Mouse (Mus musculus) olfactory bulb, adult 2 months (tissue): ENCODE data around the gene Eif5.

ENCODE experiments used
- CTCF ChIP-seq: fragments of 200-500 bp; IDR thresholded peaks from 2 replicates; pipeline ENCODE4 v1.5.1; 2012; ENCODE audit warnings: low read depth, mild to moderate bottlenecking, low read length, moderate library complexity; ENCODE audit not compliant: insufficient read depth
- POLR2A ChIP-seq: fragments of 200-500 bp; IDR thresholded peaks from 2 replicates; pipeline ENCODE4 v1.6.1; 2012; ENCODE audit warnings: mild to moderate bottlenecking, low read depth, low read length, moderate library complexity; ENCODE audit not compliant: insufficient read depth

DNA sequence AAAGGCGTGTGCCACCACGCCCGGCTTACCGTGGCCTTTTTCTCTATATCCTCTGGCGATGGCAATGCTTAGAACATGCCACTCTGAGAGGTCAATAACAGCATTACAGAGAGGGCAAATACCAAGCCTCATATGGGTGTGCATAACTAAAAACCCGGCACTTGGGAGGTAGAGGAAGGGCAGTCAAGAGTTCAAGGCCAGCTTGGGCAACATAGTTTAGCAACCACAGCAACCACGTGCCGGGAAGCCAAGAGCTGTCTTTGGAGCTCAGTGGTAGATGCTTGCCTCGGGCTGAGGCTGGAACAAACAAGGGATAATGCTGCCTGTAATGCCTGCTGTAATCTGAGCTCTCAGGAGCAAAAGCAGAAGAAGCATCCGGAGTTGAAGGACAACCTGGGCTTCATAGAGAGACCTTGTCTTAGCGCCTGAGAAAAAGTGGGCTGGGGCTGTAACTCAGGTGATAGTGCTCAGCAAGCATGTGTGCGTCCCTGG lies 25.2 kb upstream of the Eif5 start:
- TF ChIP-seq POLR2A (no peak), CTCF (no peak)
